Mouse (Mus musculus): ENCODE measurements around the gene 4930452B06Rik. TPM values are rescaled to one million over a fixed set of nuclear protein-coding genes. Genes with fewer than 3 reads are reported as not detected.
A peak's percentile ranks its signal among the peaks of the same experiment; 100 is the strongest.
"Not testable (repeated sequence)": the region's sequence is repeated elsewhere in the genome, so short reads cannot be mapped to it uniquely, and the experiment has no call there.

The 4930452B06Rik gene
- polyA plus RNA-seq, 1 experiment from 2014 or later = 10.2 TPM

DNA sequence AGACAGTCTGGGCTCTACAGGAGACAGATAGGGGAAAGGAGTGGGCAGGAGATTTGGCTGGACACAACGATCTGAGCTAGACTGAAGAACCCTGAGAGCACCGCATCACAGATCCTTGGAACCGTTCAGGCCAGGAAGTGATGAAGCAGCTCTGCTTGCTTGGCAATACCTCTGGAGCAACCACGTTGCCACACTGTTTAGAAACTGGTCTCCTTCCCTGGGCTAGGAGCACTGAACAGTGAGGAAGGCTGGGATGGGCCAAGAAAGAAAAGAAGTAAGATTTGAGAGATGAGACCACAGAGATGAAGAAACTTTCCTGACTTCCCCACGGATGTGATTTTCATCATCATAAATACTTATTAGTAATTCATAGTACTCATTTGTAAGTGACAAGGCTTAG lies 45.5 kb downstream of the 4930452B06Rik start:
- WGBS = 85% methylated on average over 5 of the region's 5 CpGs
- Histone ChIP-seq H3K27ac (no peak overlapping the region), H3K4me2 (no peak overlapping the region), H3K4me3 (replicated peaks) (no peak overlapping the region), H3K27me3 (no peaks in the 10 kb centered on the region), H3K4me1 (0 out of 2 replicates have a peak, but pooled peaks cover 7% of the 10 kb centered on the region), H3K36me3 (0 out of 2 replicates have a peak, but pooled peaks cover 3% of the 10 kb centered on the region), H3K9me3 (replicated peaks) (no peaks in the 10 kb centered on the region), H3K9ac (no peak overlapping the region)
- no peak for ATAC-seq (replicated peaks; ENCODE audit: low FRiP score)

GRCm38 (mm10) chr14:8615636-8616035 lies 50.4 kb downstream of the 4930452B06Rik start:
- no peak for ATAC-seq (replicated peaks; ENCODE audit: low FRiP score)
- Histone ChIP-seq H3K27me3 (no peaks in the 10 kb centered on the region), H3K27ac (no peak overlapping the region), H3K4me3 (replicated peaks) (no peak overlapping the region), H3K4me2 (no peak overlapping the region), H3K9ac (no peak overlapping the region), H3K9me3 (replicated peaks) (no peaks in the 10 kb centered on the region), H3K4me1 (0 out of 2 replicates have a peak, but pooled peaks cover 2% of the 10 kb centered on the region), H3K36me3 (no peaks in the 10 kb centered on the region)
- 68% methylated on average over 7 of the region's 7 CpGs for WGBS

- 93% methylated on average over 1 of the region's 1 CpGs for WGBS
- not testable (repeated sequence) for H3K27ac ChIP-seq; H3K4me3 ChIP-seq (replicated peaks); H3K9me3 ChIP-seq (replicated peaks); ATAC-seq (replicated peaks; ENCODE audit: low FRiP score); H3K4me1 ChIP-seq; H3K36me3 ChIP-seq; H3K27me3 ChIP-seq; H3K4me2 ChIP-seq; H3K9ac ChIP-seq
These were observed 51.6 kb downstream of the 4930452B06Rik start for GRCm38 (mm10) chr14:8614430-8614829.

GRCm38 (mm10) chr14:8612080-8612479 lies 54.0 kb downstream of the 4930452B06Rik start:
- no peaks in the 10 kb centered on the region for H3K36me3 ChIP-seq
- H3K4me3 ChIP-seq (replicated peaks) = no peak overlapping the region
- H3K9me3 ChIP-seq (replicated peaks) = no peaks in the 10 kb centered on the region
- H3K4me2 ChIP-seq = no peak overlapping the region
- H3K4me1 ChIP-seq = 0 out of 2 replicates have a peak, but pooled peaks cover 4% of the 10 kb centered on the region
- ATAC-seq (replicated peaks; ENCODE audit: low FRiP score) = no peak
- no peaks in the 10 kb centered on the region for H3K27me3 ChIP-seq
- H3K27ac ChIP-seq = no peak overlapping the region
- H3K9ac ChIP-seq = no peak overlapping the region

DNA sequence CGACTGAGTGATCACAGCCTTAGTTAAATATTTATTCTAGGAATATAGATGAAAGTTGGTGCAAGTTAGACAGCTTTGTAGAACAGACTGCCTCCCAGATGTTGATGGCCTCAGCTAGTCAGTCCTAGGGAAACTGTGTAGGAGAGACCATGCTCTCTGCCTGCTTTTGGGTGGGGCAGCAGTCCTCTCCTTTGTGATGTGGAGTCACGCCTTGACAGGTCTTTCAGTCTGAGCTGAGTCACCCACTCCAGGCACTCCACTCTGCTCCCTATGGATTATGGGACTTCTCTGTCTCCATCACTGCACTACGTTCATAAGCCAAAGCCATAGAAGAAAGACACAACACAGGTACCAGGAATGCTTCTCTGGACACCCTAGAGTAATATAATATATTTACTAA lies 55.9 kb downstream of the 4930452B06Rik start:
- no peak overlapping the region for H3K4me3 ChIP-seq (replicated peaks)
- H3K27me3 ChIP-seq = no peaks in the 10 kb centered on the region
- no peak overlapping the region for H3K27ac ChIP-seq
- H3K9me3 ChIP-seq (replicated peaks) = no peaks in the 10 kb centered on the region
- 78% methylated on average over 3 of the region's 3 CpGs for WGBS
- no peak overlapping the region for H3K4me2 ChIP-seq
- no peak overlapping the region for H3K9ac ChIP-seq
- no peaks in the 10 kb centered on the region for H3K36me3 ChIP-seq
- ATAC-seq (replicated peaks; ENCODE audit: low FRiP score) = no peak
- 0 out of 2 replicates have a peak, but pooled peaks cover 2% of the 10 kb centered on the region for H3K4me1 ChIP-seq

DNA sequence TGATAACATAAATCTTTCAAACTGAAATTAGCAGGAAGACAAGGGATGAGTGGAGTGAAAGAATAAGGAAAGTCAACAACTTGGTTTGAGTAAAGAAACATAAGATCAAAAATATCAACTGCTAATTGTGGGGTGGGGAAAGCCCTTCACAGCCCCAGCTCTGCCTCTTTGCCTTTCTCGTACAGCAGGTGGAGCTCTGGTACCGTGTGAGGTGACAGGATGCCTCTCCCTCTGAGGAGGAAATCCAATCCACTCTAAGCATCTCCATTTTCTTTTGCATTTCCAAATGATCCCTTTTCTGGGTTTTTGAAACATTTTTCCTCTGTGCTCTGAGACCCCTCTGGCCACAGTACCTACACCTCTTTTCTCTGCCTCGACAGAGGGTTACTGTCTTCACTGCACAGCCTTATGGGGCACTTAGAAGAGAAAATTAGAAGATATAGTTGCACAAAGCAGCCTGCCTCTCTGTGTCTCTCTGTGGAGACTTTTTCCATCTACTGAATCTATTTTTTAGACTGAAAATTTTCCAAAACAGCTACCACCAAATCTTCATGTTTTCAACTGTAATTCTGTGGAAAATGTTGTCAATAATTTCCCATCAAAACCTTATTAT lies 57.4 kb downstream of the 4930452B06Rik start:
- no peak overlapping the region for H3K4me2 ChIP-seq
- no peaks in the 10 kb centered on the region for H3K9me3 ChIP-seq (replicated peaks)
- H3K36me3 ChIP-seq = no peaks in the 10 kb centered on the region
- H3K27me3 ChIP-seq = no peaks in the 10 kb centered on the region
- H3K4me3 ChIP-seq (replicated peaks) = no peak overlapping the region
- WGBS = 0% methylated on average over 3 of the region's 3 CpGs
- ATAC-seq (replicated peaks; ENCODE audit: low FRiP score) = 0 out of 2 replicates have a peak, but pooled peaks have one; percentile 84
- no peak overlapping the region for H3K27ac ChIP-seq
- no peak overlapping the region for H3K9ac ChIP-seq
- 0 out of 2 replicates have a peak, but pooled peaks cover 2% of the 10 kb centered on the region for H3K4me1 ChIP-seq

DNA sequence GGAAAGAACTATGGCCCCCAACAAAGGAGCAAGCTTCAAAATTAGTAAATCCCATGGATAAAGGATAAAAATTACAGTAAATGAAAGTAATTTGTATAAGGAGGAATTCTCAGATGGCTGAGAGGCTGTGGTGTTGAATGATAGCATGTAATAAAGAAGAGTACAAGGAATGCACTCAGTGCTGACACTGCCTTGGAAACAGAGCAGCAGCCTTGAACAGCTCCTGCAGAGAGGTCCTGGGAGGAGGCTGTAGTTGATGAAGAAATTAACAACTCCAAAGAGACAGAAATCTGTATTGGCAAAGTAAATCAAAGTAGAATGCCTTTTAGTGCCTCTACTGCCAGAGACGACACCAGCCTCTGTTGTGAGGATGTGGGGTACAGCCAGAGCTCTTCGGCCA lies 61.1 kb downstream of the 4930452B06Rik start:
- ATAC-seq (replicated peaks; ENCODE audit: low FRiP score) = no peak
- Histone ChIP-seq H3K27me3 (no peaks in the 10 kb centered on the region), H3K9ac (no peak overlapping the region), H3K4me2 (no peak overlapping the region), H3K27ac (no peak overlapping the region), H3K9me3 (replicated peaks) (no peaks in the 10 kb centered on the region), H3K4me3 (replicated peaks) (no peak overlapping the region), H3K36me3 (no peaks in the 10 kb centered on the region), H3K4me1 (0 out of 2 replicates have a peak, but pooled peaks cover 2% of the 10 kb centered on the region)
- 73% methylated on average over 2 of the region's 2 CpGs for WGBS

GRCm38 (mm10) chr14:8585031-8585430 lies 81.0 kb downstream of the 4930452B06Rik start:
- Histone ChIP-seq H3K27me3 (no peaks in the 10 kb centered on the region), H3K27ac (no peak overlapping the region), H3K4me2 (no peak overlapping the region), H3K9me3 (replicated peaks) (no peaks in the 10 kb centered on the region), H3K4me1 (no peaks in the 10 kb centered on the region), H3K4me3 (replicated peaks) (no peak overlapping the region), H3K36me3 (no peaks in the 10 kb centered on the region), H3K9ac (no peak overlapping the region)
- no peak for ATAC-seq (replicated peaks; ENCODE audit: low FRiP score)
- WGBS = 93% methylated on average over 1 of the region's 1 CpGs

GRCm38 (mm10) chr14:8551006-8551405 lies 115.0 kb downstream of the 4930452B06Rik start:
- 89% methylated on average over 2 of the region's 2 CpGs for WGBS
- not testable (repeated sequence) for H3K27me3 ChIP-seq; H3K4me1 ChIP-seq; ATAC-seq (replicated peaks; ENCODE audit: low FRiP score); H3K9ac ChIP-seq; H3K4me3 ChIP-seq (replicated peaks); H3K4me2 ChIP-seq; H3K36me3 ChIP-seq; H3K27ac ChIP-seq; H3K9me3 ChIP-seq (replicated peaks)

GRCm38 (mm10) chr14:8549108-8549507 lies 116.9 kb downstream of the 4930452B06Rik start:
- no peaks in the 10 kb centered on the region for H3K27me3 ChIP-seq
- no peaks in the 10 kb centered on the region for H3K36me3 ChIP-seq
- 65% methylated on average over 4 of the region's 4 CpGs for WGBS
- no peak for ATAC-seq (replicated peaks; ENCODE audit: low FRiP score)
- no peak overlapping the region for H3K9ac ChIP-seq
- 0 out of 2 replicates have a peak, but pooled peaks cover 2% of the 10 kb centered on the region for H3K9me3 ChIP-seq (replicated peaks)
- no peaks in the 10 kb centered on the region for H3K4me1 ChIP-seq
- H3K27ac ChIP-seq = no peak overlapping the region
- no peak overlapping the region for H3K4me3 ChIP-seq (replicated peaks)
- no peak overlapping the region for H3K4me2 ChIP-seq

DNA sequence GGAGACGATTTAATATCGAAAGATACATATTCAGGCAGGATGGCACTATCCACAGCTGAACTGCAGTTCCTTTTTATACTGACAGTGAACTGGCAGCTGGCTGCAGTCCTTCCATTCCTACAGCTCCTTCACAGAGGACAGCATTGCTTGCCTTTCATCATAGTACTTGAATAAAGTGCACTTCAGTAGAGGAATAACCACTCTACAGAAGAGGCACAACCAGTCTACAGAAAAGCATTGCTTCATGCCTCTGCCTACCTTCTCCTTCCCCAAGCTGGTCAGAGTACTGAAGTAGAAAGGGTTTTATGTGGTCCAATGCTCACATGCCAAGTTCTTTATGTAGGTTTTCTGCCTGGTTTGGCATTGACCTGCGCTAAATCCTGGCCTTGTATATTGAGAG lies 130.0 kb downstream of the 4930452B06Rik start:
- Histone ChIP-seq H3K9ac (no peak overlapping the region), H3K4me1 (no peaks in the 10 kb centered on the region), H3K9me3 (replicated peaks) (no peaks in the 10 kb centered on the region), H3K27me3 (no peaks in the 10 kb centered on the region), H3K27ac (no peak overlapping the region), H3K36me3 (no peaks in the 10 kb centered on the region), H3K4me2 (no peak overlapping the region), H3K4me3 (replicated peaks) (no peak overlapping the region)
- ATAC-seq (replicated peaks; ENCODE audit: low FRiP score) = no peak
- WGBS = 91% methylated on average over 3 of the region's 3 CpGs

DNA sequence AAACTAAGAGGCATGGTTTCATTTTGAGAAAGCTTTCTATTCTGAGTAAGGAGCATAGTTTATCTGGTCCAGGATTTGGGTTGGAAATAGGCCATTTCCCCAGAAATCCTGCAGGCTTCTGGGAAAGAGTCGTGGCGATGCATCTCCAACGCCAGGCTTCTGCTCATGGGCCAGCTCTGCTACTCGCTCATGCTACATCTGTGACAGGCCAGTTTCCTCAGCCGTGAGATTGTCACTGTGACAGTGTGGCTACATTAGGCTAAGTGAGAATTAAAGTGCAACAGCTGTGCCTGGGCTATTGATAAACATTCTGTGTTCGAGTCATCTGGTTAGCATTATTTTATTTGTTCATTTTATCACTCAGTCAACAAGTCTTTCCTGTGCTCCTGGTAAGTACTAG lies 140.8 kb downstream of the 4930452B06Rik start:
- H3K4me2 ChIP-seq = no peak overlapping the region
- no peak overlapping the region for H3K27ac ChIP-seq
- H3K4me3 ChIP-seq (replicated peaks) = no peak overlapping the region
- no peaks in the 10 kb centered on the region for H3K4me1 ChIP-seq
- WGBS = 87% methylated on average over 6 of the region's 6 CpGs
- no peak for ATAC-seq (replicated peaks; ENCODE audit: low FRiP score)
- H3K9ac ChIP-seq = no peak overlapping the region
- no peaks in the 10 kb centered on the region for H3K27me3 ChIP-seq
- peaks cover 3% of the 10 kb centered on the region; the same call in 1 of the 2 replicates for H3K9me3 ChIP-seq (replicated peaks)
- no peaks in the 10 kb centered on the region for H3K36me3 ChIP-seq

- H3K36me3 ChIP-seq = no peaks in the 10 kb centered on the region
- H3K27me3 ChIP-seq = no peaks in the 10 kb centered on the region
- H3K9ac ChIP-seq = no peak overlapping the region
- WGBS = 65% methylated on average over 6 of the region's 6 CpGs
- no peak overlapping the region for H3K4me2 ChIP-seq
- no peaks in the 10 kb centered on the region for H3K4me1 ChIP-seq
- H3K9me3 ChIP-seq (replicated peaks) = no peaks in the 10 kb centered on the region
- H3K27ac ChIP-seq = no peak overlapping the region
- 0 out of 2 replicates have a peak, but pooled peaks have one; percentile 4 for ATAC-seq (replicated peaks; ENCODE audit: low FRiP score)
- H3K4me3 ChIP-seq (replicated peaks) = no peak overlapping the region
These were observed 148.4 kb downstream of the 4930452B06Rik start for GRCm38 (mm10) chr14:8517681-8518080.

All from kidney, embryonic 15.5 days (tissue).